Mouse (Mus musculus): ENCODE measurements around the gene Gm10518. TPM values are rescaled to one million over a fixed set of nuclear protein-coding genes. Genes with fewer than 3 reads are reported as not detected.

Gm10518 gene
- total RNA-seq, 2 experiments from 2014 or later: not detected

DNA sequence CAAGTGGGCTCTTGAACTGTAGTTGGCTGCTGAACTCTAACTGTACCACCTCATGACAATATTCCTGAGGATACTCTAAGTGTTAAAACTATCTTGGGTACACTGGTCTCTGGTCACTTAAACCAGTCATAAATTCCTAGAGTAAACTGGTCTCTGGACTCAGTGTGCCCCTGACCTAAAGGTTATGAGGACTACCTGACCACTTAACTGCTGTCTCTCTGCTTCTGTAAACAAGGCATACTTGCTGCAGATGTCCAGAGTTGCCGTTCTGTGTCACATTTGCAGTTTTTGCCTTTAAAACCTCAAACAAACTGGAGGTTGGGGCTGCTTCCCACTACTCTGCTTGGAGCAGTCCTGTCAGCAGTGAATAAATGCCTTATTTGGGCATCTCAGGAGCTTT, 30.4 kb downstream of the Gm10518 start:
- no peak for DNase-seq (ENCODE audit: low spot score in 2 of 2)

DNA sequence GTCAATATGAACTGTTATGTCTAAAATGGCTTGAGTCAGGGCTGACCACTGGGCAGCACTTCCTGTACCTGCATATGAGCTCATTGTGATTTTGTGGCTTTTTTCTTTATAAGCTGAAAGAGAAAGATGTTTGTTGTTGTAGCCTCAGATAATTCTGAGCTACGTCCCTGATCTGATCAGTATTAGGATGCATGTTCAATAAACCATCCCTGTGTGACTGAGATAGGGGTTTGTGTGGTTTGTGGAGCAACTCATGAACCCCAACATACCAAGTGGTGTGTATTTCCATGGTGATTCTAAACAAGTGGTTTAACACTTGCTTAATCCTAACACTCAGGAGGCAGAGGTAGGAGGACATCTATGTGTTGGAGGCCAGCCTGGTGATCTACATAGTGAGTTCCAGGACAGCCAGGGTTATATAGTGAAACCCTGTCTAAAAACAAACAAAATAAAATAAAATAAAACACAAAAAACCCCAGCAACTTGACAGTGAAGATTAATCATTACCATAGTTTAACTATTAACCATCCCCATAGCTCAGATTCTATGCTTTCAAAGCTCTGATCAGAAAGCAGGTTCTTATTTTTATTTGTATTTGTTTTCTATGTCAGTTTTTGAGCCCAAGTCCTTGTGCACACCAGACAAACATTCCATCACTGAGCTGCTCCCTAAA, 32.7 kb downstream of the Gm10518 start:
- DNase-seq (ENCODE audit: low spot score in 2 of 2): no peak

DNA sequence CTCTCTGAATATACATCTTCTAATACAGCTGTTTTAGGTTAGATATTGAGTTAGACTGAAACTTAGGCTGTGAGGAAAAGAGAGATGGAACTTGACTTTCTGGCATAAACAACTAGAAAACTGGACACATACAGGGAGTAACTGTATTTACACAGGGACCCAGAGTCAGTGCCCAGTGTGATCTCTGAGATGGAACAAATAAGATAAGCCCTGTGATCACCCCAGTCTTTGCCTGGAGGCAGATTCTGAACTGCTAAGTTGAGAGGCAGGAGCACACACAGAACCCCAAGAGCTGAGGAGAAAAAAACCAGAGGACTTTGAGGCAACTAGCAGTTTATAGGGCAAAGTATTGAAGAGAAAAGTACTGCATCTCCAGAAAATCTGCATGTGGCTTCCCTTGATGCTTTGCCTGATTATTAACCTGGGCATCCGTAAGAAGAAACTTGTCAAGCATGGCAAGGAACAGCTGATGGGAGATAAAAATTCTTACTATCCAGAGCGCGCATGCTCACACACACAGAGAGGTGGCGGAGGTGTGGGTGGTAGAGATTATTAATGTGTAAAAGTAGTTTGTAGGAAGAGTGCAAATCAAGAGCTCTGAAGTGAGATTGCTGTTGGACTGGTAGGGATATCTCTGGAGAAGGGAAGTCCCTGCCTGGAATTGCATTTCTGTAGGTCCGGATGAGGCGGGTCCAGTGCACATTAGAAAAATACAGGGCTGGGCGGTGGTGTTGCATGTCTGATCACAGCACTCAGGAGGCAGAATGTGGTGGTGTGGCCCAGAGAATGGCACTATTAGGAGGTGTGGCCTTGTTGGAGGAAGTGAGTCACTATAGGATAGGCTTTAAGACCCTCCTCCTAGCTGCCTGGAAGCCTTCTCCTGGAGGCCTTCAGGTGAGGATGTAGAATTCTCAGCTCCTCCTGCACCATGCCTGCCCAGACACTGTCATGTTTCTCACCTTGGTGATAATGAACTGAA, 33.5 kb downstream of the Gm10518 start:
- DNase-seq (ENCODE audit: low spot score in 2 of 2): no peak

DNA sequence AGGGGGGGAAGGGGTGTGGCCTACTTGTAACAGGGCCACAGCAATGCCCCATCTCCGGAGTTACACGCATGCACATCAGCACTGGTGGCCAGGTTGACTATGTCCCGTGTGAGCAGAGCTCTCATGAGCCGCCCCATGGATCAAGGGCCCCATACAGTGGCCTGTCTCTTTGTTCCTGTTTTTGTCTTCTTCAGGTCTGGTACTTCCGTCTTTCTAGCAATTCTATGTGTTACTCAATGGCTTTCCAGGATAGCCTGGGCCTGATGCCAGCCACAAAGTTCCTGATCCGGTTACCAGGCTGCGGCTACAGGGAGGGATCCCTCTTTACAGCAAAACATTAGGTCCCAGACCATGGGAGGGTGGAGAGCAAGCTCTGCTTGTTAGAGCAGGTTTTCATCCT, 39.4 kb downstream of the Gm10518 start:
- DNase-seq (ENCODE audit: low spot score in 2 of 2): no peak

DNA sequence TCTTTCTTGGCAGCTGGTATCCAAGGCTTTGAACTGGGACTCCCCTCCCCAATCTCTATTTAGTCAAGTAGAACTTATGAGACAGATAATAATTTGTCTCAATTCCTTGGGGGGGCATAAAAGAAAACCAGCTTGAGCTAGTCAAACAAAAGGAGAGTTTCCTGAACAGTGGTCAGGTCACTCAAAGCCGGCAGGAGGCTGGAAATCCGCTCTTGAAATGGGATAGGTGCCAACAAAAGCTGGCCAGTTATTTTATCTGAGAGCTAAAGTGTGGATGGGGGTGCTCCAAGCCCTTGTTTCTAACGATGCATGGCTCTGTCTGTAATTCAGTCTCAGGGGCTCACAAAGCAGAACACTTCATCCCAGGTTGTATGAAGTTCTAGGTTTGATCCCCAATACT, 40.8 kb downstream of the Gm10518 start:
- no peak for DNase-seq (ENCODE audit: low spot score in 2 of 2)

DNA sequence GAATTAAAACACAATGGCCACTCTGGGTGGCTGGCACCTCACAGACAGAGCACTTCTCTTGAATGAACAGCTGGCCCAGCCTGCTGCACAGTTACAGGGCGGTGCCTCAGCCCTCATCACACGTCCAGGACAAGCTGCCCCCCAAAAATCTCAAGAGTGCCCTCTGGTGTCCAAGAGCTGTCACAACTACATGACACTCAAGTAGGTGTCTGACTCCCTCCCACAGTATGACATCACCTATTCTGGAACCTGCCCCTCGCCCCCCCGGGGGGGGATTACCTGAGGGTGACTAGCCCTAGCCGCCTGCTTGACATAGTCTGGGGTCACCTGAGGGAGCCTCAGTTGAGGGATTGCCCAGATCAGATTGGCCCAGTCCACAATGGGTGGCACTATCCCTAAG, 41.7 kb downstream of the Gm10518 start:
- peak; percentile 32 to 40 for DNase-seq (ENCODE audit: low spot score in 2 of 2)

DNA sequence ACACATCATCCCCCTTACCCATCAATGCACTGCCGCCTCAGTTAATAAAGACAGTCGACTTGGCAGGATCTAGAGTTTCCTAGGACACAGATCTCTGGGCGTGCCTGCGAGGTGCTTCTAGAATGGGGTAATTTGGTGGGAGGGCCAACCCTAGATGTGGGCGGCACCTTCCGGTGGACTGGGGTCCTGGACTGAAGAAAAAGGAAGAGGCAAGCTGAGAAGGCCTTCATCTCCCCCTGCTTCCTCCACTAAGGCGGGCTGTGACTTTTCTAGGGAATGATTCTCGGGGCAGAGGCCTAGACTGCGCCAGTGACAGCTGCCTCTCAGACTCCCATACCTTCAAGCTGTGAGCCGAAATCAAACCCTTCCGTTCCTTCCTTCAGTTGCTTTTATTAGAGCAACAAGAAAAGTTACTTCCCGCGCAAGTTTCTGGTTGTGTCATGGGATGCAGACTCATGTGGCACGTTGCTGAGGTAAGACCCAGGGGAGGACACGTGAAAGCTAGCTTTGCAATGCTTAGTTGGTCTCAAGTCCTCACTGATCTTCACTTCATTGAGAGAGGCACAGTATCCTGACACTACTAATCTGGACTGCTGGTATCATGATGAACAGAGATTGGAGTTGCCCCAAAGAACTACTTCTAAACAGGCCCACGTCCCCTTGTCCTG, 42.8 kb downstream of the Gm10518 start:
- DNase-seq (ENCODE audit: low spot score in 2 of 2): no peak

DNA sequence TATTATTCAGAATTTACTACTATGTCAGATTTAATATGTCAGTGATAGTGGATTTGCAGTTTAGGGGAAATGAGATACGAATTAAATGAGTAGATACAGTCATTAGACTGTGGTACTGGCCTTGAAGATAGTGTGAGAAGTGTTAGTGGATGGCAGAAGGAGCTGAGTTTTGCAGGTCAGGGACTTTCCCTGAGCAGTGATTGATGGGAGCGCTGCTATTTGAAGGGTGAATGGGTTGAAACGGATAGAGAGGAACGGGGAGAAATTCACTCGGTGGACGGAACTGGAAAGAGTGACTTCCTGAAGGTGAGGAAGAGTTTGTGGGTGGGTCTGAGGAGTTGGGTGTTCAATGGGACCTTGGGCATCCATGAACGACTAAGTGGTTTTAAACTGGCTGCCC, 44.0 kb downstream of the Gm10518 start:
- no peak for DNase-seq (ENCODE audit: low spot score in 2 of 2)

DNA sequence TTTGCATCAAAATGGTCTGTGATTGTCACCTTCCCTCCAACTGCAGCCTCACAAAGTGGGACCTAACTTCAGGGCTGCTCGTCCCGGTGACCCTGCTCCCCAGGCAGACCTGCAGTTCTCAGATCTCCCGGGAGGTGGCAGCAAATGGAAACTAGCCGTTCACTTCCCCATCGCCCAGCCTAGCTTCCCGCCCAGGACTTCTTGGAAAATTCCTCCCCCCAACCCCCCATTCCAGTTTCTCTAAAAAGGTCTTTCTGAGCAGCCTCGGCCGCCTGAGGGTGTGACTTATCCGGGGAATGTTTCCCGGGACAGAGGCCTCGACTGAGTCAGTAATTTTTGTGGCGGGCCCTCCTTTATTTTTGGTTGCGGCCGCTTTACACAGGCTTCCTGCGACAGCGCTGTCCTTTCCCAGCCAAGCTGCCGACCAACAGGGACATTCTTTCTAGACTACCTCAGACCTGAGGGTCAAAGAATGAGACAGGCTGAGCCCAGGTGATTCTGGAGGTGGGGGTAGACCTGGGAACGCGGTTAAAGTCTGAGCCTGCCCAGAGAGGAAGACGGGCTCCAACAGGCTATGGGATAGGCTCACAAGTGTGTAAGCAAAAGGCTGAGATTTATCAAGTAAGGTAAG, 44.7 kb downstream of the Gm10518 start:
- DNase-seq (ENCODE audit: low spot score in 2 of 2): peak; percentile 71 to 73

DNA sequence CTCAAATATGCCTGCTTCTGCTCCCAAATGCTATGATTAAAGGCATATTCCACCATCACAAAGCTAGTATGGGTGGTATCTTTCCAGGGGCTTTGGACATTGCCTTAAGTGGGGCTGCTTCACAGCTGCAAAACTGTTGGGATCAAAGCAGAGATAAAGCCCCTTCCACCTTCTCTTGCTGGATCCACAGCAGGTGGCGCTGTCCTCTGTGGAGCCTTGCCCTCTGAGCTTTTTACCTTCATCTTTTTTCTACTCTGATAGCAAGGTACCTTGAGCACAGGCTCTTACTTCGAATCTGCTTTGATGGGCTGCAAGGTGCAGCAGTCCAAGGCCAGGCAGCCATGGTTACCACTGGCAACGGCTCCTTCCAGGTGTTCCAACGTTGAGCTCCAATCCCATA, 50.2 kb downstream of the Gm10518 start:
- no peak for DNase-seq (ENCODE audit: low spot score in 2 of 2)

Other genes starting within 250 kb of the Gm10518 start
- gene Sccpdh, start 135.2 kb upstream of the Gm10518 start, total RNA-seq (2021): 10 to 100 TPM; 69.1 to 69.4 TPM
- gene Kif28, start 58.1 kb upstream of the Gm10518 start, total RNA-seq (2021): under 1 TPM; 0.19 to 0.32 TPM
- gene Ahctf1, start 304 bp downstream of the Gm10518 start, total RNA-seq (2021): 10 to 100 TPM; 27.9 to 28.5 TPM
- 100 to 1,000 TPM; 214 to 233 TPM for gene Cdc42bpa, start 157.1 kb downstream of the Gm10518 start, total RNA-seq (2021)